Mouse (Mus musculus) heart, adult 2 months (tissue): ENCODE results near the gene Stra6. TPM values are rescaled to one million over a fixed set of nuclear protein-coding genes. Genes with fewer than 3 reads are reported as not detected.

Source experiments
- DNase-seq, 2 experiments: peaks; one replicate each; pipeline ENCODE4 v3.0.0; 2021
- H3K27ac ChIP-seq: fragments of 200-600 bp; 2 replicates; pipeline ENCODE4 v1.8.1; 2022
- H3K27me3 ChIP-seq: fragments of 200-500 bp; 2 replicates; pipeline ENCODE4 v1.6.1; 2012; ENCODE audit warnings: mild to moderate bottlenecking, low read length, inconsistent platforms, mixed read lengths; ENCODE audit not compliant: control insufficient read depth, insufficient read depth
- H3K36me3 ChIP-seq: fragments of 200-500 bp; 2 replicates; pipeline ENCODE4 v1.6.1; 2012; ENCODE audit warnings: low read length, inconsistent platforms; ENCODE audit not compliant: control insufficient read depth, insufficient read depth
- H3K4me1 ChIP-seq: fragments of 200-500 bp; 2 replicates; pipeline ENCODE4 v1.6.1; 2011; ENCODE audit warnings: low read length; ENCODE audit not compliant: control insufficient read depth, insufficient read depth
- H3K4me3 ChIP-seq: fragments of 200-600 bp; 2 replicates; pipeline ENCODE4 v1.8.1; 2022
- H3K79me2 ChIP-seq: fragments of 200-500 bp; replicated peaks from 2 replicates; pipeline ENCODE4 v1.6.1; 2012; ENCODE audit warnings: mild to moderate bottlenecking, inconsistent platforms, low read length, moderate library complexity, mixed read lengths; ENCODE audit not compliant: control insufficient read depth, insufficient read depth
- H3K9ac ChIP-seq: fragments of 200-500 bp; 2 replicates; pipeline ENCODE4 v1.6.1; 2012; ENCODE audit warnings: low read depth, mild to moderate bottlenecking, control low read depth, inconsistent platforms, low read length, mixed read lengths
- CTCF ChIP-seq: fragments of 200-600 bp; IDR thresholded peaks from 2 replicates; pipeline ENCODE4 v1.8.1; 2022; ENCODE audit warnings: antibody characterized with exemption, mild to moderate bottlenecking, moderate library complexity
- EP300 ChIP-seq: fragments of 200-500 bp; IDR thresholded peaks from 2 replicates; pipeline ENCODE4 v1.6.1; 2011; ENCODE audit warnings: low read depth, low read length, control low read depth; ENCODE audit not compliant: insufficient read depth
- POLR2A ChIP-seq: fragments of 200-500 bp; IDR thresholded peaks from 2 replicates; pipeline ENCODE4 v1.6.1; 2011; ENCODE audit warnings: mild to moderate bottlenecking, low read depth, low read length, control low read depth; ENCODE audit not compliant: insufficient read depth
- WGBS: fragments of 180-500 bp; shearing (Covaris S2); methylation state at CpG from one replicate; pipeline ENCODE4 v1.1.7; 2018; 5-methylcytosine and 5-hydroxymethylcytosine counted together
- intact Hi-C: fragments of 180-260 bp; cut with DNase I; formaldehyde crosslinking; loops from one replicate; pipeline ENCODE4 v1.15.1; 2025
- polyA plus RNA-seq: library from polyadenylated mRNA; depleted of rRNA; stranded (reverse); fragments of >200 nt; gene quantifications from 2 replicates; pipeline ENCODE4 v1.2.3, GENCODE M21; 2012
- total RNA-seq, 2 experiments: library from RNA; stranded (reverse); gene quantifications; 2 replicates each; pipeline ENCODE4 v1.2.3; 2021

Stra6 gene
- total and polyA plus RNA-seq, 3 experiments: 0.34 to 0.68 (median 0.65) TPM

- no peak overlapping the region for H3K4me3 ChIP-seq
- intact Hi-C loops: loop anchor here (5.0 kb wide), 2 partner anchors 65 to 220 kb away; partner anchors contain the start of gene Loxl1
- peak overlapping the region; percentile 47 for H3K27ac ChIP-seq
- no peaks in the 10 kb centered on the region for H3K36me3 ChIP-seq
- no peaks in the 10 kb centered on the region for H3K27me3 ChIP-seq
- H3K4me1 ChIP-seq: peaks cover 9% of the 10 kb centered on the region
- H3K79me2 ChIP-seq: no peaks in the 10 kb centered on the region
- no peak overlapping the region for H3K9ac ChIP-seq
- TF ChIP-seq EP300 (peak; percentile 73; the same call in 1 of the 2 replicates), CTCF (peak; percentile 2; the same call in 1 of the 2 replicates), POLR2A (no peak)
- DNase-seq: peak; percentile 80 to 84
- 26% methylated on average over 7 of the region's 7 CpGs for WGBS
These were observed 29.1 kb downstream of the Stra6 start for GRCm38 (mm10) chr9:58092581-58093269.

DNA sequence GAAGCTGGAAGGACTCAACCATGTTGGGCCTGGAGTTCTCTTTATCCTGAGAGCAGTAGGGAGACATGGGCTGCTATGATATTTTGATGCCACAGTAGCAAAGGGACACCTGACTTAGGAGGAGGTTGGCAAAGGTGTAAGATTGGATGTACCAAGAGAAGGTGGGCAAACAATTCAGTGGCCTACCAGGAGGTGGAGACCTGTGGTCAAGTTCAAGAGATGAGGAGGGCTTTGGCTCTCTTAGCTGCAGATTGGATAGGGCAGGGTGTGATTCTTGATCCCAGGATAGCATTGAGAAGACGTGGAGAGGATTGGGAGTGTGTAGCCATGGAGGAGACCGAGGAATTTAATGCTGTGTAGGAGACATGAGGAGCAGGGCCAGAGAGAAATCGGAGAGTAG lies 30.2 kb downstream of the Stra6 start:
- H3K79me2 ChIP-seq: no peaks in the 10 kb centered on the region
- H3K4me3 ChIP-seq: no peak overlapping the region
- no peak overlapping the region for H3K27ac ChIP-seq
- DNase-seq: no peak
- no peak overlapping the region for H3K9ac ChIP-seq
- H3K27me3 ChIP-seq: no peaks in the 10 kb centered on the region
- H3K36me3 ChIP-seq: no peaks in the 10 kb centered on the region
- intact Hi-C loops: loop anchor here (5.0 kb wide), 2 partner anchors 64 to 219 kb away; partner anchors contain the start of gene Loxl1
- H3K4me1 ChIP-seq: peaks cover 9% of the 10 kb centered on the region
- 66% methylated on average over 3 of the region's 3 CpGs for WGBS
- no peak for TF ChIP-seq CTCF
- no peak for TF ChIP-seq EP300

GRCm38 (mm10) chr9:58095977-58096376 lies 32.4 kb downstream of the Stra6 start:
- Histone ChIP-seq H3K36me3 (no peaks in the 10 kb centered on the region), H3K4me1 (peaks cover 9% of the 10 kb centered on the region), H3K27me3 (no peaks in the 10 kb centered on the region), H3K9ac (no peak overlapping the region), H3K4me3 (no peak overlapping the region), H3K27ac (no peak overlapping the region), H3K79me2 (no peaks in the 10 kb centered on the region)
- 81% methylated on average over 6 of the region's 6 CpGs for WGBS
- DNase-seq: no peak
- intact Hi-C loops: no loop called here
- TF ChIP-seq POLR2A: no peak
- no peak for TF ChIP-seq EP300
- TF ChIP-seq CTCF: no peak

DNA sequence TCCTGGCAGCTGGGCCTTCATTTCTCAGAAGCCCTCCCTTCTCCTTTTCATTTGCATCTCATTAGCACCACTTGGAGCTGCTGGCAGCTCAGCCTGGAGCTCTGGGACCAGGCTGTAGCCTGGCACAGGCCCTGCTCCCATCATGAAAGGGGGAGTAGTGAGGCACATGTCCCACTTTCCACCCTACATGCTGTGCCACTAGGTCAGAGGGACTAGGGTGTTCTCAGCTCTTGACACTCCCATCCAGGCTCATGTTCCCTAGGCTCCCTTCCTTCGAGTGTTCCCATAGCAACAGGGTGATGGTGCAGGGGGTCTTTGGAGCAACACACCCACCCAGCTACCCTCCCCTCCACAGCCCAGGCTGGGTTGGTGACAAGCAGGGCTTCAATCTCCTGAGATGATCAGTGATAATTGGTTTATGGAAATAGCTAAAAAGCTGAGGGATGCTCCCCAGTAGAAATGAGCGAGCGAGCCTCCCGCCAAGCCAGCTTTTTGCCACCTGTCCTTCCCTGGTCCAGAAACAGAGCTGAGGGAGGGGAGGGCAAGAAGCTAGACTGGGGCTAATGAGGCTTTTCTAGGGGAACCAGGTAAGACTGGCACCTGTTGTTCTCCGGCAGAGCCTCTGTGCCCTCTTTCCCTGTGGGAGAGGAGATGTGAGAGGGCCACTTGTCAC lies 33.2 kb downstream of the Stra6 start:
- no peaks in the 10 kb centered on the region for H3K36me3 ChIP-seq
- no peaks in the 10 kb centered on the region for H3K27me3 ChIP-seq
- no peak overlapping the region for H3K27ac ChIP-seq
- TF ChIP-seq POLR2A (no peak), CTCF (no peak), EP300 (no peak)
- WGBS: 68% methylated on average over 5 of the region's 5 CpGs
- no peak overlapping the region for H3K4me3 ChIP-seq
- DNase-seq: no peak
- intact Hi-C loops: no loop called here
- H3K79me2 ChIP-seq: no peaks in the 10 kb centered on the region
- H3K4me1 ChIP-seq: peaks cover 8% of the 10 kb centered on the region
- H3K9ac ChIP-seq: no peak overlapping the region

GRCm38 (mm10) chr9:58099836-58100565 lies 36.4 kb downstream of the Stra6 start:
- no peak overlapping the region for H3K9ac ChIP-seq
- H3K79me2 ChIP-seq: no peaks in the 10 kb centered on the region
- H3K27me3 ChIP-seq: no peaks in the 10 kb centered on the region
- H3K4me3 ChIP-seq: no peak overlapping the region
- no peak for TF ChIP-seq POLR2A
- no peak for TF ChIP-seq EP300
- TF ChIP-seq CTCF: no peak
- H3K27ac ChIP-seq: no peak overlapping the region
- intact Hi-C loops: no loop called here
- no peaks in the 10 kb centered on the region for H3K4me1 ChIP-seq
- 56% methylated on average over 5 of the region's 5 CpGs for WGBS
- DNase-seq: no peak
- no peaks in the 10 kb centered on the region for H3K36me3 ChIP-seq

- H3K79me2 ChIP-seq: no peaks in the 10 kb centered on the region
- no peak overlapping the region for H3K4me3 ChIP-seq
- no peak for DNase-seq
- no peak overlapping the region for H3K9ac ChIP-seq
- no peaks in the 10 kb centered on the region for H3K27me3 ChIP-seq
- intact Hi-C loops: no loop called here
- 67% methylated on average over 4 of the region's 4 CpGs for WGBS
- no peaks in the 10 kb centered on the region for H3K4me1 ChIP-seq
- TF ChIP-seq POLR2A (no peak), EP300 (no peak), CTCF (no peak)
- no peak overlapping the region for H3K27ac ChIP-seq
- no peaks in the 10 kb centered on the region for H3K36me3 ChIP-seq
These were observed 38.4 kb downstream of the Stra6 start for GRCm38 (mm10) chr9:58102013-58102412.
